Mouse (Mus musculus) CH12.LX (cell line): ENCODE measurements at regions not wholly inside any gene's neighbourhood (a gene's known extent, or its start where the extent isn't known, plus 50 kb on each side); places are given as distances from the start of the nearest gene placed in this dataset.

ENCODE experiments used
- DNase-seq: peaks from one replicate; pipeline ENCODE4 v3.0.0-alpha.2; 2013; ENCODE audit errors: extremely low read depth
- H3K27ac ChIP-seq: 2 replicates; pipeline ENCODE4 v1.5.1; 2012; ENCODE audit warnings: low read depth, mild to moderate bottlenecking, control low read depth, moderate library complexity; ENCODE audit not compliant: insufficient read depth
- H3K27me3 ChIP-seq: replicated peaks from 2 replicates; pipeline ENCODE3; 2012; ENCODE audit warnings: inconsistent platforms
- H3K36me3 ChIP-seq, 2 experiments: replicated peaks in 1 of 2; 2 replicates each; pipeline versions ENCODE3 to v1.6.1; 2012; ENCODE audit warnings: inconsistent platforms in 1 of 2, low read length in 1 of 2, mild to moderate bottlenecking in 1 of 2, mixed read lengths in 1 of 2, moderate library complexity in 1 of 2; ENCODE audit not compliant: control insufficient read depth in 1 of 2, insufficient read depth in 1 of 2
- H3K4me1 ChIP-seq, 2 experiments: 2 replicates each; pipeline ENCODE4 v1.6.1; 2012; ENCODE audit warnings: inconsistent platforms in 1 of 2, moderate library complexity in 1 of 2; ENCODE audit not compliant: insufficient read depth in 2 of 2, control insufficient read depth in 1 of 2
- H3K4me2 ChIP-seq: 2 replicates; pipeline ENCODE4 v1.6.1; 2012; ENCODE audit warnings: low read depth, mild to moderate bottlenecking, control low read depth; ENCODE audit not compliant: poor library complexity, insufficient read depth, severe bottlenecking
- H3K4me3 ChIP-seq, 3 experiments: fragments of 150-350 bp in 1 of 3; sonication (generic) in 1 of 3; replicated peaks in 1 of 3; 2 replicates each; pipeline versions ENCODE3 to v1.5.1; 2011 to 2012; ENCODE audit warnings: low read depth in 2 of 3, low read length in 2 of 3, mild to moderate bottlenecking in 2 of 3, moderate library complexity in 2 of 3, control low read depth in 1 of 3, improper control_type of control experiment in 1 of 3, inconsistent platforms in 1 of 3, mixed read lengths in 1 of 3; ENCODE audit not compliant: poor library complexity in 1 of 3
- H3K79me2 ChIP-seq: replicated peaks from 2 replicates; pipeline ENCODE4 v1.6.1; 2012; ENCODE audit warnings: mild to moderate bottlenecking, moderate library complexity; ENCODE audit not compliant: control insufficient read depth, poor library complexity, insufficient read depth, severe bottlenecking; ENCODE audit errors: extremely low read depth
- H3K9ac ChIP-seq: 2 replicates; pipeline ENCODE4 v1.6.1; 2012; ENCODE audit warnings: low read depth, mild to moderate bottlenecking, control low read depth, moderate library complexity; ENCODE audit not compliant: insufficient read depth
- H3K9me3 ChIP-seq: replicated peaks from 2 replicates; pipeline ENCODE3; 2012; ENCODE audit warnings: low read length, inconsistent platforms, mixed read lengths
- ELF1 ChIP-seq: IDR thresholded peaks from 2 replicates; pipeline ENCODE4 v1.6.1; 2014; ENCODE audit warnings: low read depth, mild to moderate bottlenecking, inconsistent platforms, low read length, improper control_type of control experiment
- GABPA ChIP-seq: IDR thresholded peaks from 2 replicates; pipeline ENCODE4 v1.6.1; 2012; ENCODE audit warnings: low read depth, low read length, improper control_type of control experiment, inconsistent platforms; ENCODE audit not compliant: insufficient replicate concordance
- HCFC1 ChIP-seq: IDR thresholded peaks from 2 replicates; pipeline ENCODE4 v1.6.1; 2012; ENCODE audit warnings: low read depth, mild to moderate bottlenecking, inconsistent platforms, low read length, improper control_type of control experiment
- IRF4 ChIP-seq: IDR thresholded peaks from 2 replicates; pipeline ENCODE4 v1.6.1; 2014; ENCODE audit warnings: low read depth, mild to moderate bottlenecking, inconsistent platforms, low read length, improper control_type of control experiment
- JUN ChIP-seq: IDR thresholded peaks from 2 replicates; pipeline ENCODE4 v1.6.1; 2011; ENCODE audit warnings: low read depth, mild to moderate bottlenecking, low read length, improper control_type of control experiment, moderate library complexity; ENCODE audit not compliant: insufficient read depth
- KAT2A ChIP-seq: IDR thresholded peaks from 2 replicates; pipeline ENCODE4 v1.6.1; 2012; ENCODE audit warnings: low read length, improper control_type of control experiment, inconsistent platforms; ENCODE audit not compliant: insufficient replicate concordance
- MAFK ChIP-seq: IDR thresholded peaks from 2 replicates; pipeline ENCODE4 v1.6.1; 2011; ENCODE audit warnings: low read length, improper control_type of control experiment; ENCODE audit not compliant: insufficient replicate concordance
- MAX ChIP-seq: IDR thresholded peaks from 2 replicates; pipeline ENCODE4 v1.6.1; 2011; ENCODE audit warnings: low read length, improper control_type of control experiment
- MEF2A ChIP-seq: IDR thresholded peaks from 2 replicates; pipeline ENCODE4 v1.6.1; 2014; ENCODE audit warnings: low read depth, mild to moderate bottlenecking, inconsistent platforms, low read length, improper control_type of control experiment, borderline replicate concordance
- MXI1 ChIP-seq: IDR thresholded peaks from 2 replicates; pipeline ENCODE4 v1.6.1; 2011; ENCODE audit warnings: mild to moderate bottlenecking, low read depth, low read length, improper control_type of control experiment
- MYC ChIP-seq: IDR thresholded peaks from 2 replicates; pipeline ENCODE4 v1.6.1; 2011; ENCODE audit warnings: low read depth, mild to moderate bottlenecking, improper control_type of control experiment, low read length
- NRF1 ChIP-seq: IDR thresholded peaks from 2 replicates; pipeline ENCODE4 v1.6.1; 2014; ENCODE audit warnings: low read depth, mild to moderate bottlenecking, inconsistent platforms, low read length, improper control_type of control experiment, moderate library complexity
- PAX5 ChIP-seq: IDR thresholded peaks from 2 replicates; pipeline ENCODE4 v1.6.1; 2012; ENCODE audit warnings: low read length, inconsistent platforms, mixed read lengths
- POLR2A ChIP-seq: IDR thresholded peaks from 2 replicates; pipeline ENCODE4 v1.6.1; 2011; ENCODE audit warnings: low read depth, mild to moderate bottlenecking, improper control_type of control experiment, low read length
- RCOR1 ChIP-seq: conservative IDR thresholded peaks from 2 replicates; pipeline ENCODE4 v1.6.1; 2012; ENCODE audit warnings: low read depth, mild to moderate bottlenecking, inconsistent platforms, low read length, improper control_type of control experiment
- SIN3A ChIP-seq: IDR thresholded peaks from 2 replicates; pipeline ENCODE4 v1.6.1; 2012; ENCODE audit warnings: low read length, improper control_type of control experiment, inconsistent platforms
- TBP ChIP-seq: conservative IDR thresholded peaks from 2 replicates; pipeline ENCODE4 v1.6.1; 2011; ENCODE audit warnings: low read depth, low read length, improper control_type of control experiment
- TCF12 ChIP-seq: IDR thresholded peaks from 2 replicates; pipeline ENCODE4 v1.6.1; 2014; ENCODE audit warnings: low read depth, mild to moderate bottlenecking, inconsistent platforms, low read length, improper control_type of control experiment
- USF1 ChIP-seq: IDR thresholded peaks from 2 replicates; pipeline ENCODE4 v1.6.1; 2014; ENCODE audit warnings: low read depth, mild to moderate bottlenecking, inconsistent platforms, low read length, improper control_type of control experiment
- USF2 ChIP-seq: conservative IDR thresholded peaks from 2 replicates; pipeline ENCODE4 v1.6.1; 2011; ENCODE audit warnings: low read depth, low read length, improper control_type of control experiment
- ZNF384 ChIP-seq: IDR thresholded peaks from 2 replicates; pipeline ENCODE4 v1.6.1; 2012; ENCODE audit warnings: low read depth, low read length, improper control_type of control experiment, inconsistent platforms
- dilution Hi-C: fragments of 300-500 bp; cut with MboI; formaldehyde crosslinking; loops from 2 replicates; pipeline ENCODE4 v1.14.3; 2020; ENCODE audit warnings: low sequenced_read_pairs; ENCODE audit not compliant: extremely low pct_unique_long_range_greater_than_20kb, extremely low pct_ligation_motif_present
- in situ Hi-C: fragments of 300-500 bp; cut with MboI; formaldehyde crosslinking; loops from 3 replicates; pipeline ENCODE4 v1.14.3; 2019; ENCODE audit warnings: low sequenced_read_pairs, low pct_ligation_motif_present, low pct_unique_long_range_greater_than_20kb, mixed read lengths

GRCm38 (mm10) chr5:81909964-81910363, 890.0 kb downstream of the Adgrl3 start:
- Histone ChIP-seq H3K27ac (no peak overlapping the region), H3K79me2 (no peaks in the 10 kb centered on the region), H3K4me3 (no peak overlapping the region), H3K4me1 (no peaks in the 10 kb centered on the region), H3K36me3 (no peaks in the 10 kb centered on the region), H3K27me3 (no peaks in the 10 kb centered on the region), H3K4me2 (no peak overlapping the region), H3K9ac (no peak overlapping the region), H3K9me3 (no peaks in the 10 kb centered on the region)
- no peak for TF ChIP-seq PAX5
- TF ChIP-seq USF1: no peak
- TF ChIP-seq NRF1: no peak
- TF ChIP-seq MYC: no peak
- no peak for TF ChIP-seq MAFK
- no peak for TF ChIP-seq TBP
- no peak for TF ChIP-seq TCF12
- no peak for TF ChIP-seq MEF2A
- no peak for TF ChIP-seq GABPA
- TF ChIP-seq HCFC1: no peak
- no peak for TF ChIP-seq KAT2A
- no peak for TF ChIP-seq USF2
- no peak for TF ChIP-seq MXI1
- no peak for TF ChIP-seq RCOR1
- no peak for TF ChIP-seq IRF4
- TF ChIP-seq JUN: no peak
- no peak for TF ChIP-seq MAX
- dilution Hi-C loops: no loop called here
- in situ Hi-C loops: no loop called here
- DNase-seq: no peak

DNA sequence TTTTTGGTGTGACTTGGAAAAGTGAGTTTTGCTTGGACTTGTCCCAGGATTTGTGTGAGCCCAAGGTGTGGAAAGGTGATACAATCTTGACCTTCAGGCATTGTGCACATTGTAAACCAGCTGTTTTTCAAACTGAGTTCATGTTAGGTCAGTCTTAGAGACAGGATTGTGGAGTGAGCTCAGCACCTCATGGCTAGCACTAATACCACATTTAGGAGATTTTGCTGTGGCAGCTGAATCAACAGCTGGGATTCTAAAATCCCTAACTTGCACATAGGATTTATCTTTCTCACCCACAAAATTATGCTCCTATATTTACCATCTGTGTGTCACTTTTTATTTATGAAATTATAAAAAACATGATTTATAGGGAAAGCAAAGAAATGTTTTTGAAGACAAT, 896.7 kb downstream of the Adgrl3 start:
- H3K4me1 ChIP-seq: no peaks in the 10 kb centered on the region
- H3K27ac ChIP-seq: no peak overlapping the region
- H3K79me2 ChIP-seq: no peaks in the 10 kb centered on the region
- no peak for TF ChIP-seq ELF1
- TF ChIP-seq NRF1: no peak
- TF ChIP-seq SIN3A: no peak
- no peak for TF ChIP-seq GABPA
- no peak for TF ChIP-seq ZNF384
- TF ChIP-seq MAFK: no peak
- TF ChIP-seq POLR2A: no peak
- H3K36me3 ChIP-seq: no peaks in the 10 kb centered on the region
- no peak for DNase-seq
- H3K27me3 ChIP-seq: no peaks in the 10 kb centered on the region
- peaks cover 5% of the 10 kb centered on the region for H3K9me3 ChIP-seq
- no peak overlapping the region for H3K4me2 ChIP-seq
- no peak overlapping the region for H3K4me3 ChIP-seq
- no peak overlapping the region for H3K9ac ChIP-seq
- dilution Hi-C loops: no loop called here
- in situ Hi-C loops: no loop called here
